Mouse (Mus musculus): Measurements from ENCODE around the gene Zfp324. TPM values are rescaled to one million over a fixed set of nuclear protein-coding genes. Genes with fewer than 3 reads are reported as not detected.

Gene Zfp324
- polyA plus RNA-seq, 1 experiment from 2014 or later: 14.4 TPM

GRCm38 (mm10) chr7:12940599-12940998, 25.0 kb upstream of the Zfp324 start:
- ATAC-seq (ENCODE audit: insufficient number of reproducible peaks, insufficient read depth, low FRiP score, low TSS enrichment): no peak
- H3K4me2 ChIP-seq (replicated peaks): no peak overlapping the region
- H3K4me3 ChIP-seq: no peak overlapping the region
- no peaks in the 10 kb centered on the region for H3K4me1 ChIP-seq
- no peaks in the 10 kb centered on the region for H3K27me3 ChIP-seq
- H3K36me3 ChIP-seq: no peaks in the 10 kb centered on the region
- 85% methylated on average over 4 of the region's 4 CpGs for WGBS
- no peaks in the 10 kb centered on the region for H3K9me3 ChIP-seq
- no peak overlapping the region for H3K27ac ChIP-seq
- H3K9ac ChIP-seq: no peak overlapping the region

- Histone ChIP-seq H3K9me3 (no peaks in the 10 kb centered on the region), H3K27me3 (no peaks in the 10 kb centered on the region), H3K4me1 (no peaks in the 10 kb centered on the region), H3K36me3 (no peaks in the 10 kb centered on the region), H3K27ac (no peak overlapping the region), H3K9ac (no peak overlapping the region), H3K4me3 (no peak overlapping the region), H3K4me2 (replicated peaks) (no peak overlapping the region)
- ATAC-seq (ENCODE audit: insufficient number of reproducible peaks, insufficient read depth, low FRiP score, low TSS enrichment): no peak
Observed at GRCm38 (mm10) chr7:12943488-12943887, 22.1 kb upstream of the Zfp324 start.

GRCm38 (mm10) chr7:12949032-12949871, 16.4 kb upstream of the Zfp324 start:
- ATAC-seq (ENCODE audit: insufficient number of reproducible peaks, insufficient read depth, low FRiP score, low TSS enrichment): peak; percentile 98
- Histone ChIP-seq H3K4me3 (peak overlapping the region; percentile 44), H3K4me2 (replicated peaks) (peak overlapping the region; percentile 81), H3K27ac (peak overlapping the region; percentile 86), H3K9ac (peak overlapping the region; percentile 65), H3K27me3 (no peaks in the 10 kb centered on the region), H3K36me3 (no peaks in the 10 kb centered on the region), H3K9me3 (no peaks in the 10 kb centered on the region), H3K4me1 (0 out of 2 replicates have a peak, but pooled peaks cover 5% of the 10 kb centered on the region)
- WGBS: 9% methylated on average over 35 of the region's 35 CpGs

- H3K4me2 ChIP-seq (replicated peaks): peak overlapping the region; percentile 81
- peak overlapping the region; percentile 79 for H3K27ac ChIP-seq
- ATAC-seq (ENCODE audit: insufficient number of reproducible peaks, insufficient read depth, low FRiP score, low TSS enrichment): no peak
- H3K4me3 ChIP-seq: peak overlapping the region; percentile 44
- peak overlapping the region; percentile 65 for H3K9ac ChIP-seq
- no peaks in the 10 kb centered on the region for H3K27me3 ChIP-seq
- H3K36me3 ChIP-seq: no peaks in the 10 kb centered on the region
- no peaks in the 10 kb centered on the region for H3K9me3 ChIP-seq
- 4% methylated on average over 16 of the region's 16 CpGs for WGBS
- 0 out of 2 replicates have a peak, but pooled peaks cover 5% of the 10 kb centered on the region for H3K4me1 ChIP-seq
Observed at GRCm38 (mm10) chr7:12949872-12950229, 15.8 kb upstream of the Zfp324 start.

- no peaks in the 10 kb centered on the region for H3K27me3 ChIP-seq
- H3K4me3 ChIP-seq: no peak overlapping the region
- no peak overlapping the region for H3K9ac ChIP-seq
- WGBS: 60% methylated on average over 3 of the region's 3 CpGs
- H3K36me3 ChIP-seq: no peaks in the 10 kb centered on the region
- 0 out of 2 replicates have a peak, but pooled peaks cover 5% of the 10 kb centered on the region for H3K4me1 ChIP-seq
- no peak overlapping the region for H3K27ac ChIP-seq
- ATAC-seq (ENCODE audit: insufficient number of reproducible peaks, insufficient read depth, low FRiP score, low TSS enrichment): no peak
- no peak overlapping the region for H3K4me2 ChIP-seq (replicated peaks)
- no peaks in the 10 kb centered on the region for H3K9me3 ChIP-seq
Observed at GRCm38 (mm10) chr7:12954896-12955295, 10.7 kb upstream of the Zfp324 start.

GRCm38 (mm10) chr7:12957511-12957910, 8.1 kb upstream of the Zfp324 start:
- Histone ChIP-seq H3K27ac (no peak overlapping the region), H3K4me3 (no peak overlapping the region), H3K27me3 (no peaks in the 10 kb centered on the region), H3K4me2 (replicated peaks) (no peak overlapping the region), H3K9me3 (no peaks in the 10 kb centered on the region), H3K4me1 (no peaks in the 10 kb centered on the region), H3K36me3 (no peaks in the 10 kb centered on the region), H3K9ac (no peak overlapping the region)
- no peak for ATAC-seq (ENCODE audit: insufficient number of reproducible peaks, insufficient read depth, low FRiP score, low TSS enrichment)
- WGBS: 66% methylated on average over 5 of the region's 5 CpGs

- H3K36me3 ChIP-seq: no peaks in the 10 kb centered on the region
- no peak overlapping the region for H3K4me3 ChIP-seq
- no peaks in the 10 kb centered on the region for H3K4me1 ChIP-seq
- no peak overlapping the region for H3K9ac ChIP-seq
- no peaks in the 10 kb centered on the region for H3K9me3 ChIP-seq
- no peak overlapping the region for H3K27ac ChIP-seq
- H3K4me2 ChIP-seq (replicated peaks): no peak overlapping the region
- WGBS: 83% methylated on average over 4 of the region's 4 CpGs
- ATAC-seq (ENCODE audit: insufficient number of reproducible peaks, insufficient read depth, low FRiP score, low TSS enrichment): no peak
- no peaks in the 10 kb centered on the region for H3K27me3 ChIP-seq
Observed at GRCm38 (mm10) chr7:12958948-12959347, 6.7 kb upstream of the Zfp324 start.

GRCm38 (mm10) chr7:12959718-12960117, 5.9 kb upstream of the Zfp324 start:
- Histone ChIP-seq H3K4me3 (no peak overlapping the region), H3K9me3 (no peaks in the 10 kb centered on the region), H3K4me1 (no peaks in the 10 kb centered on the region), H3K9ac (no peak overlapping the region), H3K36me3 (no peaks in the 10 kb centered on the region), H3K4me2 (replicated peaks) (no peak overlapping the region), H3K27me3 (no peaks in the 10 kb centered on the region), H3K27ac (no peak overlapping the region)
- ATAC-seq (ENCODE audit: insufficient number of reproducible peaks, insufficient read depth, low FRiP score, low TSS enrichment): no peak
- WGBS: 18% methylated on average over 4 of the region's 4 CpGs

GRCm38 (mm10) chr7:12961511-12962141, 4.0 kb upstream of the Zfp324 start:
- Histone ChIP-seq H3K27me3 (no peaks in the 10 kb centered on the region), H3K4me2 (replicated peaks) (peak overlapping the region; percentile 58), H3K9me3 (no peaks in the 10 kb centered on the region), H3K9ac (peak overlapping the region; percentile 50), H3K4me1 (peaks cover 2% of the 10 kb centered on the region), H3K4me3 (peak overlapping the region; percentile 38), H3K36me3 (no peaks in the 10 kb centered on the region), H3K27ac (peak overlapping the region; percentile 81)
- ATAC-seq (ENCODE audit: insufficient number of reproducible peaks, insufficient read depth, low FRiP score, low TSS enrichment): peak; percentile 61
- 4% methylated on average over 29 of the region's 29 CpGs for WGBS

- under 1% methylated on average over 25 of the region's 29 CpGs for WGBS
- H3K9ac ChIP-seq: peak overlapping the region; percentile 95
- no peaks in the 10 kb centered on the region for H3K9me3 ChIP-seq
- peak overlapping the region; percentile 86 for H3K4me2 ChIP-seq (replicated peaks)
- H3K36me3 ChIP-seq: peaks cover 25% of the 10 kb centered on the region
- ATAC-seq (ENCODE audit: insufficient number of reproducible peaks, insufficient read depth, low FRiP score, low TSS enrichment): peak; percentile 48
- H3K27me3 ChIP-seq: no peaks in the 10 kb centered on the region
- peak overlapping the region; percentile 91 for H3K27ac ChIP-seq
- H3K4me1 ChIP-seq: peaks cover 10% of the 10 kb centered on the region
- peak overlapping the region; percentile 90 for H3K4me3 ChIP-seq
Observed at GRCm38 (mm10) chr7:12966104-12966845, 637 bp downstream of the Zfp324 start.

- Histone ChIP-seq H3K9me3 (no peaks in the 10 kb centered on the region), H3K27me3 (no peaks in the 10 kb centered on the region), H3K27ac (no peak overlapping the region), H3K36me3 (peaks cover 40% of the 10 kb centered on the region), H3K4me1 (peaks cover 10% of the 10 kb centered on the region), H3K9ac (no peak overlapping the region), H3K4me2 (replicated peaks) (no peak overlapping the region), H3K4me3 (no peak overlapping the region)
- 94% methylated on average over 25 of the region's 25 CpGs for WGBS
- no peak for ATAC-seq (ENCODE audit: insufficient number of reproducible peaks, insufficient read depth, low FRiP score, low TSS enrichment)
Observed at GRCm38 (mm10) chr7:12970906-12971305, 5.3 kb downstream of the Zfp324 start.
